Mouse (Mus musculus) heart, postnatal 10 days (tissue): ENCODE measurements at regions not wholly inside any gene's neighbourhood (a gene's known extent, or its start where the extent isn't known, plus 50 kb on each side); places are given as distances from the start of the nearest gene placed in this dataset.
A peak's percentile ranks its signal among the peaks of the same experiment; 100 is the strongest.

Experiments
- DNase-seq, 2 experiments: peaks; one replicate each; pipeline ENCODE4 v3.0.0; 2021
- intact Hi-C: fragments of 180-260 bp; cut with DNase I; formaldehyde crosslinking; loops from one replicate; pipeline ENCODE4 v1.15.1; 2025

DNA sequence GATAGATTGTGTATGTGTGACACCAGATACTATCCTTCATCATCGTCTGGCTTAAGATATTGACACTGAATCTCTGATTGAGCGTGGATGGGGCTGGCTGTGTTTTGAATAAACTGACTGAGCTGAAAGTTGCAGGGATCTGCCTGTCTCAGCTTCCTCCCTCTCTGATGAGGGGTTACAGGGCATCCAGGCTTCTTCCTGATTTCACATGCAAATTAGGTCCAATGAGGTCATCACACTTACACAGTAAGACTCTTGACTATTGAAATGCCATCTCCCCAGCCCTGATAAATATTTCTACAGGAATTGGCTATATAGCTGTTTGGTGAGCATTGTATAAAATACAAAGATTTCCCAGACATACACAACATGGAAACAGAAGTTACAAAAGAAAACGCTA, 113.1 kb upstream of the Adgrl2 start:
- intact Hi-C loops, result no loop called here
- no peak for DNase-seq

DNA sequence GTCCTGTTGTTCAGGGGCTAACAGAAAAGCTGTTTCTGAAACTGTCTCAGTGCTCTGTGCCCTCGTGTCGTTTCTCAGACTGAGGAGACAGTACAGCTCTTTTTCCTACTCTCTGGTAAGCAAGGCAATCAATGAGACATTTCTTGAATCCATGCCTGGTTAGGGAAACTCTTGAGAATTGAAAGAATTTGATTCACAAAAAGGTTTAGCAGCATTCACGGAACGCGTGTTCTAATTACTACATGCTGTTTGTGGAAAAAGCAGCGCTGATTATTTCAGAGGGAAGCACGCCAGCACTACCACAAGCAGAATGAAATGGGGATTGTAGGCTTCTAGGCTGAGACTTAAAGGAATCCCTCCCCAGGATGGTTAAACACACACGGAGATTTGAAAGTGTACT, 112.5 kb upstream of the Adgrl2 start:
- intact Hi-C loops, result no loop called here
- no peak for DNase-seq

- intact Hi-C loops, result no loop called here
- DNase-seq, result no peak
Measured at GRCm38 (mm10) chr3:149101785-149102184, 111.4 kb upstream of the Adgrl2 start.

DNA sequence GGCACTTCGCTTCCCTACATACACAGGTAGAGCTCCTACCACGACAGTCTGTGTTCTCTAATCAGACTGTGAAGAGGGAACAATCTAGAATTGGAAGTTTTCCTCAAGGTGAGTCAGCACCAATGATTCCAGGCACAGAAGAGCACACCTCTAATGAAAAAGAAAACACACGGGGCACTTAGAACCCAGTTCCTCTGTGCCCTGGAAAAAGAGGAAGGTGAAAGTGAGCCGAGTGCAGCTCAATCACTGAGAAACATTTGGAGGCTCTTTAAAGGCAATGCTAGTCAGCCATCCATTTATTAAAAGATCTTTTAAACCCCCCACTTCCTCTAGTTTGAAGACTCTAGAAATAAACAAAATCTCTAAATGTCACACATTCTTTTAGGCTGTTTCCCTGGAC, 108.4 kb upstream of the Adgrl2 start:
- DNase-seq, result no peak
- intact Hi-C loops, result no loop called here

DNA sequence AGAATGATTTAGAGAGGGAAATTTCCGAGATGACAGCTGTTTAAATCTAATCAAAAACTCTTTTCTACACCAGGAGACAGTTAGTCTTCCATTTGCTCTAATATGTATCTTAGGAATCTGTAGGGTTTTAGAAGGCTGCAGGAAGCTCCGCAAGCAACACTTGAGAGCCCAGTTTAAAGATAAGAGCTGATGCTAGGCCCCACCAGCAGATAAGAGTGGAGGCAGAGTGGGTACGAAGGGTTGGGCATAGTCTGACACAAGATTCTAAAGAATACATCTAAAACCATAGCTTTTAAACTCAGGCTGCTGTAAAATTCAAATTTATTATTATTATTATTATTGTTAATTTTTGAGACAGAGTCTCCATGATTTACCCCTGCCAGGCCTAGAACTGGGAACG, 106.7 kb upstream of the Adgrl2 start:
- no peak for DNase-seq
- intact Hi-C loops, result no loop called here

GRCm38 (mm10) chr3:149092649-149093048, 102.3 kb upstream of the Adgrl2 start:
- DNase-seq, result no peak
- intact Hi-C loops, result no loop called here

- no peak for DNase-seq
- intact Hi-C loops, result no loop called here
Measured at GRCm38 (mm10) chr3:149090103-149090502, 99.7 kb upstream of the Adgrl2 start.

DNA sequence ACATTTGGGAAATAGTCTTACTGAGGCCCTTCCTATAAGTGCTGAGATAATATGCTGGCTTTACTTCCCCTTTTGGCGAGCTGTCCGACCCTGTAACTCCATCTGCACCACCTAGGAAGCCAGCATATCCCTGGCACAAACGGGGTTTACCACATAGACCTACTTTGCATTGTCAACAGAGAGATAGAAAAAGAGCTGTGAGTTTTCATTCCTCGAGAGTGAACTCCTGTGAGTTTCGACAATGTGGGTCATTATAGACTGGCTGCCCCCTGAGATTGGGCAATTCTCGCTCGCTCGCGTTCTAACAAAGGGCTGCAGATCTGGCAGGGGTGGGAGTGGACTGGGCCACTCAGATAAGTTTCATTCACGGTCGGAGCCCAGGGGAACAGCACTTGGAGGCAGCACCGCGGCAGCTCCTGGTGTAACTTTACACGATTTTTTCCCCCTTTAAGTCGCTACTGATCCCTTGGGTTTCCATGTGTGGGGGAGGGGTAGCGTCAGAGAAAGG, 98.3 kb upstream of the Adgrl2 start:
- intact Hi-C loops, result loop anchor here (5.0 kb wide), 1 partner anchor 96 kb away; the partner anchor contains the start of gene Adgrl2
- peak in 1 of 2 experiments; percentile 32 for DNase-seq

- no peak for DNase-seq
- intact Hi-C loops, result loop anchor here (5.0 kb wide), 1 partner anchor 95 kb away; the partner anchor contains the start of gene Adgrl2
Measured at GRCm38 (mm10) chr3:149087488-149087887, 97.1 kb upstream of the Adgrl2 start.

DNA sequence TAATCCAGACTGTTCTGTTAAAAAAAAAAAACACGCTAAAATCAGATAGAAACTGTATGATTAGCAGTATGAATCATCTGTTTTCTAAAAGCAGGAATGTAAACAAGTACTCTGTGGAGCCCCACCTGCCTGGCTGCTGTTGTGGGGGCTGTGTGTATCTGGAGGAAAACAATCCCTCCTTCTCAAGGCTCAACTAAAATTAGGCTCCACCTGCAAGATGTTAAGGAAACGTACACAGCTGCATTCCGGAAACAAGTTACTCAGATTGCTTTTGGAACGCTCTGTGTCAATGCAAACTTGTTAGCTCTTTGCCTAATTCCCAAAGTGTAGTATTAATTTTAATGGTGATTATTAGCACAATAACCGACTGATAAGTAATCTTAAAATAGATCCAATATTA, 96.3 kb upstream of the Adgrl2 start:
- DNase-seq, result no peak
- intact Hi-C loops, result loop anchor here (5.0 kb wide), 1 partner anchor 94 kb away; the partner anchor contains the start of gene Adgrl2

DNA sequence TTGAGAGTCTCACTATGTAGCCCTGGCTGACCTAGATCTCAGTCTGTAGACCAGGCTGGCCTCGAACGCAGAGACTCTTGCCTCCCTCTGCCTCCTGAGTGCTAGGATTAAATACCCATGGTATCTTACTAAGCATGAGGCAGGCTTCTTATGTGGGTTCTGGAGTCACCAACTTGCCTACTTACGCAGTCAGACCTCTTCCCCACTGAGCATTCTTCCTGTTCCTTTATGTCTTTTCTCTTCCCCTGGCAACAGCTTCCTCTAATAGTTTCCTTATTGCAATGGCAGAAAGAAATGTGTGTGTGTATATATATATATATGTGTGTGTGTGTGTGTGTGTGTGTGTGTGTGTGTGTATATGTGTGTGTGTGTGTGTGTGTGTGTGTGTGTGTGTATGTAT, 95.7 kb upstream of the Adgrl2 start:
- intact Hi-C loops, result loop anchor here (5.0 kb wide), 1 partner anchor 94 kb away; the partner anchor contains the start of gene Adgrl2
- DNase-seq, result no peak

- DNase-seq, result no peak
- intact Hi-C loops, result loop anchor here (5.0 kb wide), 1 partner anchor 93 kb away; the partner anchor contains the start of gene Adgrl2
Measured at GRCm38 (mm10) chr3:149084861-149085598, 94.7 kb upstream of the Adgrl2 start.

DNA sequence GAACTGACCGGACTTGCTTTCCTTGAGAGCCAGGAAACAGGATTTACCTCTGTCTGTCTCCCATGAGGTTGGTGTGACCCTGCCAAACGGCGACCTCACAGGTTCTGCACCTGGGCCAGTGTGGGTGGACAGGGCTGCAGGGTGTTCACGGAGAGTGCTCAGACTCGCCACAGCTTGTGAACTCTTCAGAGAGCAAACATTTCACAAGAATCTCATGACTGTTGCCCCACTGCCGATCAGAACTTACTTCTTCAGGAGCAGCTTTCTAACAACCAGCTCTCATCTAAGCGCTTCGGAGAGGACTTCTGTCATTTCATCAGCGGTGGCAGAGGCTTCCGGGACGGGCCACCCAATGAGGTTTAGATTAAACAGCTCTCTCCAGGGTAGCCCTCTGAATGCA, 93.0 kb upstream of the Adgrl2 start:
- intact Hi-C loops, result no loop called here
- DNase-seq, result no peak

GRCm38 (mm10) chr3:149078881-149079280, 88.5 kb upstream of the Adgrl2 start:
- DNase-seq, result no peak
- intact Hi-C loops, result no loop called here

GRCm38 (mm10) chr3:149076928-149077551, 86.7 kb upstream of the Adgrl2 start:
- intact Hi-C loops, result no loop called here

DNA sequence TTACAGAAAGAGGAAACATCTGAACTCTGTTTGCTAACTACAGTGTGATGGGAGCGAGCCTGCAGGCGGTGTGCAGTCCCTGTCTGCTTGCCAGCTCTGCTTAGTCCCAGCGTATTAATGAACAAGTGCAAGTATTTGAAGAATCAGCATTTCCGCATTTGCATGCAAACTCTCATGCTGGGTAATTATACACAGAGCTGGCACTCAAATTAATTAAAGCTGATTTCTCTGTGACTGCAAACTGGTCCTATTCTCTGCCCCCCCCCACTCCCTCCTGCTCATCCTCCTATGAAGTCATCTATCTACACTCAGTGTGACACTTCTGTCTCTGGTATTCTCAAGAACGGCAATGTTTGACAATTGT, 85.1 kb upstream of the Adgrl2 start:
- intact Hi-C loops, result no loop called here
- DNase-seq, result no peak

More at GRCm38 (mm10) chr3:149076928-149077551, 86.7 kb upstream of the Adgrl2 start:
- no peak for DNase-seq

DNA sequence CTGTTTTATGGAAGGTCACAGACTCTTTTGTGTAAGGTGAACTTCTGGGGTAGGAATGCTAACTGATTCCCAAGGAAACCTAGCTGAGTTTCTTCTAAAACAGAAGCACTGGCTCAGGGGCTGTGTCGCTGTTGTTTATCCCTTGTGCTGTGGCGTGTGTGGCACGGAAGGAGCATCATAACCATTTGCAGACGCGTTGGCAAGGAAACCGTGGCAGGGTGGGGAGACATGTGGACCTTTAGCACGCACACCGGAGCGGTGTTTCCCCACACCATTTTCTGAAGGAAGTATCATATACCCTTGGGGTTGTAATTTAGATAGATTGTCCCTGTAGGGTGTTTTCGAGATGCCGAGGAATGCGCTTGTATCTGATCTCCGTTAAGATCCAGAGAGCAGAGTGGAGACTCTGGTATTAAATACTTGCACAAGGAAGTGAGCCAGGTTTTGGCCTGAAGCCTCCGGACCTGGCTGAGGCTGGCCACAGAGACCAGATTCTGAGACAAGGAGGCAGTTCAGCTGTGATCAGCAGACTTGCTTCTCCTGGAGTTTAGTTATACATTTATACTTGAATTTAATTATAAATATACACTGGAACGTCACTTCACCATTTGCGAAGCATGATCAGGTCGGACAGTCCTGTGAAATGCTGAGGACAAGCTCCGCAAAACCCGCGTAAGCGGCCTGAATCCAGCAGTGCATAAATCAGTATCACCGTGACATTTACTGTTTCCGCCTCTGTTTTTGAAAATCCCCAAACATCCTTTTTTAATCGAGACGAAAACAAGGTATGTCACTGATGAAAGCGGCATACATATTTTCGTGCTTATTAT, 84.5 kb upstream of the Adgrl2 start:
- no peak for DNase-seq
- intact Hi-C loops, result no loop called here

DNA sequence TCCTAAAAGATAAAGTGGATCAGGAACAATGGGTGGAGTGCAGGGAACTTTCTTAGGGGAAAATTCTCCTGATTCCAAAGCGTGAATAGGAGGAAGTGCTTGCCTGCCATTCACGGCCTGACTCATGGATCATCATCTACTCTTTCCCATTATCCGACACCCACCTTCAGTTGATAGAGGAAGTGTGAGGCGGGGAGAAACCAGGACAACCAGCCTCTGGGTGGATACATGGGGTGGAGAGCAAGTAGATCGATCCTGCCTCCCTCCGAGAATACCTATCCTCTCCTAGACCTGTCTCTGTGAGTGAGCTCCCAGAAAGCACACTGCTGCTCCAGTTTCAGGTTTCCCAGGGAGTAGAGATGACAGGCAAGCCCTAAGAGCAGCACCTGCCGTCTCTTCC, 79.8 kb upstream of the Adgrl2 start:
- DNase-seq, result no peak
- intact Hi-C loops, result no loop called here

- intact Hi-C loops, result no loop called here
- no peak for DNase-seq
Measured at GRCm38 (mm10) chr3:149069436-149069835, 79.1 kb upstream of the Adgrl2 start.

- no peak for DNase-seq
- intact Hi-C loops, result no loop called here
Measured at GRCm38 (mm10) chr3:149068821-149069220, 78.5 kb upstream of the Adgrl2 start.

GRCm38 (mm10) chr3:149067758-149068157, 77.4 kb upstream of the Adgrl2 start:
- DNase-seq, result no peak
- intact Hi-C loops, result no loop called here
